Mouse (Mus musculus) megakaryocyte, embryonic 14.5 days (primary cell): Measurements from ENCODE around the gene Cdkn2d.
"Not testable (repeated sequence)": the region's sequence is repeated elsewhere in the genome, so short reads cannot be mapped to it uniquely, and the experiment has no call there.

ENCODE experiments used
- FLI1 ChIP-seq: IDR thresholded peaks from 2 replicates; pipeline ENCODE4 v1.6.1; 2012; ENCODE audit warnings: low read length, inconsistent platforms, mixed read lengths
- GATA1 ChIP-seq: IDR thresholded peaks from 3 replicates; pipeline ENCODE4 v1.6.1; 2012; ENCODE audit warnings: mixed read lengths, low read length, inconsistent platforms, borderline replicate concordance

DNA sequence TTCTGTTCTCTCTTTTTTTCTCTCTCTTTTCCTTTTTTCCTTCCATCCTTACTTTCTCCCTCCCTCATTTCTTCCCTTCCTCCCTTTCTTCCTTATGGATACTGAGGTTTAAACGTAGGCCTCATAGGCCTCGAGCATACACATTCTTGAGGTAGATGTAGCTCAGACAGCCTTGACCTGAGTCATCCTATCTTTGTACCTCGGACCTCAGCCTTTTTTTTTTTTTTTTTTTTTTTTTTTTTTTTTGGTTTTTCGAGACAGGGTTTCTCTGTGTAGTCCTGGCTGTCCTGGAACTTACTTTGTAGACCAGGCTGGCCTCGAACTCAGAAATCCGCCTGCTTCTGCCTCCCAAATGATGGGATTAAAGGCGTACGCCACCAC is 31.7 kb upstream of the Cdkn2d start:
- not testable (repeated sequence) for TF ChIP-seq GATA1, FLI1
